9 mouse cellular contexts compared by ENCODE assay signal in the genomic region with DNA sequence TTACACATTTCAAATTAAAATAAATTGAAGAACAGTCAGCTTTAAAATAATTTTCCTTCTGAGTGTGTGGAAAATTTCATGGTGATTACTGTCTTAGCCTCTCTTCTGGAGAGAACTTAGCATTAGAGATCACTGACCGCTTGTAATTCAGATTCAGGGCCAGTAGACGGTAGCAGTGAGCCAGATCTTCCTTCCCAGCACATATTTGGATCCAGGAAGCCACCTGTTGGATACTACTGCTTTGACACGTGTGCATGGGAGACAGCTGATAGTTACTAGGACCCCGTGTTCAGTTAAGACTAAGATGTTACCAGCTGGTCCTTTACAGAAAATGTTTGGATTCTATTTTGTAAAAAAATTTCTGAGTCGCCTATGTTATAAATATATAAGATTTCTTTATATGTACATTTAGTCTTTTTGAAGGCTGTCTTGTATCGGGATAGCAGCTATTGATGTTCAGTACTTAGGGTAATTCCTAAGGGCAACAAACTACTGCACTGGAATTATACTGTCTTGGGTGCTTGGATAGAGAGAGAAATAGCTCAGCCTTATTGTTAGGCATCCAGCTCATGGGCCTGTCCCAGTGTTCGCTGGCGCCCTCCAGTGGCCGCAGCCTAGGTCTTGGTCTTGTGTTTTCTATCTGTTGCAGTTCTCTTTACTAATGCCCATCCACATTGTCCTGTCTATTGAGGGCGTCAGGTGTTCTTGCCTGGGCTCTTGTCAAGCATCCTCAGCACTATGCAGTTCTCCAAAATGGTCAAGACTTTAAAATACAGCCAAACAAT.
A peak's percentile ranks its signal among the peaks of the same experiment; 100 is the strongest.
DNase-seq lines count a peak whose midpoint lies in the region; ATAC-seq and TF ChIP-seq lines count a peak whose summit lies in the region.
"Had no signal": no experiment of that assay in that cellular context is flagged by ENCODE, and none has a peak within 500 bp of the region (broad histone marks: within the 10 kb centered on the region; RNA-seq: fewer than 3 reads in every experiment).

No protein-coding gene starts in this region.

- no peaks in the 10 kb centered on the region for H3K4me1 ChIP-seq in limb, embryonic 14.5 days (ENCODE audit: control insufficient read depth, insufficient read depth, low read length)
- H3K4me1 ChIP-seq: embryonic facial prominence, embryonic 12.5 days had no signal

- no peak for TF ChIP-seq POLR2A in limb, embryonic 14.5 days (IDR thresholded peaks at IDR 0.05; ENCODE audit: borderline replicate concordance, extremely low read depth, insufficient read depth, insufficient read length)

- no peak overlapping the region for H3K9ac ChIP-seq in limb, embryonic 14.5 days (ENCODE audit: low read depth, low read length, severe bottlenecking)
- H3K9ac ChIP-seq: embryonic facial prominence, embryonic 12.5 days had no signal

- no peak overlapping the region for H3K27ac ChIP-seq in limb, embryonic 14.5 days (replicated peaks; ENCODE audit: low read depth, low read length)
- H3K27ac ChIP-seq: embryonic facial prominence, embryonic 12.5 days had no signal

- peak; percentile 80 for DNase-seq in 3T3-L1 (ENCODE audit: low read depth, low spot score)
- peak; percentile 79 to 83 for DNase-seq in adrenal gland, adult 18-20 months (ENCODE audit: low spot score in 2 of 2)
- DNase-seq in embryo, embryonic 11.5 days (ENCODE audit: low read depth, low spot score), result peak; percentile 67
- DNase-seq in gastrocnemius, postnatal 4 days (ENCODE audit: low spot score in 2 of 2), result peak; percentile 65 to 78
- peak; percentile 89 for DNase-seq in kidney, adult 9 months
- DNase-seq in limb, embryonic 14.5 days (ENCODE audit: low spot score), result peak; percentile 68
- peak; percentile 55 to 72 for DNase-seq in monocyte, adult 2 months (ENCODE audit: low read depth in 1 of 2, low spot score in 2 of 2)
- peak; percentile 84 to 96 for DNase-seq in spleen, postnatal 4 days (ENCODE audit: low spot score in 2 of 2)

- WGBS in limb, embryonic 14.5 days, result 44% methylated on average over 10 of the region's 10 CpGs

- H3K4me2 ChIP-seq in limb, embryonic 14.5 days (replicated peaks; ENCODE audit: low read depth, low read length, severe bottlenecking), result no peak overlapping the region
- H3K4me2 ChIP-seq: embryonic facial prominence, embryonic 12.5 days had no signal

- peaks cover 76% of the 10 kb centered on the region for H3K36me3 ChIP-seq in limb, embryonic 14.5 days (ENCODE audit: control insufficient read depth, insufficient read depth, low read length)

- no peaks in the 10 kb centered on the region for H3K9me3 ChIP-seq in limb, embryonic 14.5 days (ENCODE audit: control insufficient read depth, low read length)
- H3K9me3 ChIP-seq: embryonic facial prominence, embryonic 12.5 days had no signal

- H3K4me3 ChIP-seq in limb, embryonic 14.5 days (replicated peaks; ENCODE audit: low read length), result no peak overlapping the region
- H3K4me3 ChIP-seq: embryonic facial prominence, embryonic 12.5 days had no signal

- ATAC-seq in limb, embryonic 14.5 days (ENCODE audit: low FRiP score, low read depth), result peak; percentile 68

- H3K27me3 ChIP-seq in limb, embryonic 14.5 days (ENCODE audit: control insufficient read depth, insufficient read depth, low read length), result no peaks in the 10 kb centered on the region
- H3K27me3 ChIP-seq: embryonic facial prominence, embryonic 12.5 days had no signal
